Mouse (Mus musculus) megakaryocyte, embryonic 14.5 days (primary cell): ENCODE measurements at regions not wholly inside any gene's neighbourhood (a gene's known extent, or its start where the extent isn't known, plus 50 kb on each side); places are given as distances from the start of the nearest gene placed in this dataset.
"Not testable (repeated sequence)": the region's sequence is repeated elsewhere in the genome, so short reads cannot be mapped to it uniquely, and the experiment has no call there.

Experiments used
- FLI1 ChIP-seq: IDR thresholded peaks from 2 replicates; pipeline ENCODE4 v1.6.1; 2012; ENCODE audit warnings: low read length, inconsistent platforms, mixed read lengths
- GATA1 ChIP-seq: IDR thresholded peaks from 3 replicates; pipeline ENCODE4 v1.6.1; 2012; ENCODE audit warnings: mixed read lengths, low read length, inconsistent platforms, borderline replicate concordance

GRCm38 (mm10) chr6:37787858-37788257 is 82.8 kb upstream of the Trim24 start:
- not testable (repeated sequence) for TF ChIP-seq GATA1, FLI1
